Mouse (Mus musculus): ENCODE results near the gene AI837181. TPM values are rescaled to one million over a fixed set of nuclear protein-coding genes. Genes with fewer than 3 reads are reported as not detected.

AI837181 gene
- total RNA-seq, 4 experiments from 2014 or later, result 34.1 to 40.6 (median 36.2) TPM

DNA sequence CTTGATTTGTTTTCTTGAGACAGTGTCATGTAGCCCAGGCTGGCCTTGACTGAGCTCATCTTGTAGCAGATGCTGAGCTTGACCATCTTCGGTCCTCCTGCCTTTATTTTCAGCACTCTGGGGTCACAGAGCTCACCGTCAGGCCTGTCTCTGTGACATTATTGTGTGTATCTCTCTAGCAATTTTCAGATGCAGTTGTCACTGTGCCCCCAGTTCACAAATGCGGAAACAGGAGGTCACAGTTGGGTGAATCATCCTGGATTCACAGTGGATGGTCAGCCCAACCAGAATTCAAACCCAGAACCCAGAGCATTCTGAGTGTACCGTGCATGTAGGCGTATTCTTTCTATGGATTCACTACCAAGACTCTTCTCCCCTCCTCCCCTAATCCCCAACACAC lies 20.8 kb downstream of the AI837181 start:
- DNase-seq (ENCODE audit: low spot score), result no peak

DNA sequence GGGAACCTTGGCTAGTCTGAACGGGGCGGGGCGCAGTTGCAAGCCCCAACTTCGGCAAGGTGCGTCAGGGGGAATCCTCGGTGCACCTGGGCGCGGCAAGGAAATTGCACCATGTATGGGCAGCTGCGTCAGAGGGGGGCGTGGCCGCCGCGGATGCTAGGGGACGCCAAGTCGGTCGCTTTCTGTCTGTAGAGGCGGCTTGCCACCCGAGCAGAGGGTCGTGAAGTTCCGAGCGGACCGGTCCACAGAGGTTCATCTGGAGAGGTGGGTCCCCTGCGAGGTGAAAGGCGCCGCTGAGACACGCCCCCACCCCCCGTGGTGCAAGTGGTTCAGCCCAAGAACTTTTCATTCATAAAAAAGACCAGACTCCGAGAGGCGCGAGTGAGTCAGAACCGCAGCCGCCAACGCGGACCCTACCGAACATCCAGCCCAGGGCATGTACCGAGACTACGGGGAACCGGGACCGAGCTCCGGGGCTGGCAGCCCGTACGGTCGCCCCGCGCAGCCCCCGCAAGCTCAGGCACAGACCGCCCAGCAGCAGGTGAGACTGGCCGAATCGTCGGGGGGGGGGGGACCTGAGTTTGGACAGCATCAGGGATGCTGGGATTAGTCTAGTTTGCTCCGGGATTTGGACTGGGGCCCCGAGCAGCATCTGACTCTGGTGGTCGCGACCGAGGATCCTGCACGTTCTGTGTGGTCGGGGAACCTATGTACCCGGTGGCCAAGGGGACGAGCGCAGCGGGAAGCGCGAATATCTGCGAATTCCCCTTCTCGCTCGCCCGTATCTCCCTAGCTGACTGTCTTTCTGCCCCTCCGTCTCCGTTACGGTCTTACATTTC lies 22.8 kb downstream of the AI837181 start, which contains the start of gene Fosl1:
Gene Fosl1, plus strand, starts transcription at position 33 of the 839 bp plus-strand sequence.
- no peak for DNase-seq (ENCODE audit: low spot score)

DNA sequence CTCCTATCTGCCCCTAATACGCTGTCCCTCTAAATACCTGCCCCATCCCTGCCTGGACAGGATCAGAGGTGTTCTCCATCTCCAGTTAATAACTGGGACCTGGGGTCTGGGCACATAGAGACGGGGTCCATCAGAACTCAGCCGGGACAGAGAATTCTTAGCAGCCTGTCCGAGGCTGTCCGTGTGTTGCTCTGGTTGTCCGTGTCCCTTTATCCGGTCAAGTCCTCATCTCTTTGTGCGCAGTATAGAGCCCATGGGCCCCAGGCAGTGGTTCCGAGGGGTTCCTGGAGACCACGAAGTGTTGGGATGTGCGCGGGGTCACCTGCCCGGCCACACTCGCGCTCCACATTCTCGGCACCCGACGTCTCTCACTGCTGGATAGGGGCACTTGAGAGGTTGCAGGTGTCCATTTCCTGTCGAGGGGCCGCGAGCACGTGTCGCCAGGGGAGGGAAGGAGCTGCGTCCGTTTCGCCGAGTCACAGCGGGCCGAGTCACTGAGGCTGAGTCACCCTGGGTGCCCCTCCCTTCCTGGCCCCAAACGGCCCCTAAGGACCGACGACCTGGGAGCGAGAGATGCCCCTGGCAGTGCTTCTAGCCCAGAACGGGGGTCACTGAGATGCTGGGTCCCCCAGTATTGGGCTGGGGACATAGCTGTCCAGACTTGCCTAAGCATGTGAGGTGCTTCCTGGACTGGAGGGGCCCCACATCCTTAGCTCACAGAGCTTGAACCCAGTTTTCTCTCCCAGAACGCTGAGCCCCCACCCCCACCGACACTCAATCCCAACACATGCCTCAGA lies 23.6 kb downstream of the AI837181 start:
- no peak for DNase-seq (ENCODE audit: low spot score)

DNA sequence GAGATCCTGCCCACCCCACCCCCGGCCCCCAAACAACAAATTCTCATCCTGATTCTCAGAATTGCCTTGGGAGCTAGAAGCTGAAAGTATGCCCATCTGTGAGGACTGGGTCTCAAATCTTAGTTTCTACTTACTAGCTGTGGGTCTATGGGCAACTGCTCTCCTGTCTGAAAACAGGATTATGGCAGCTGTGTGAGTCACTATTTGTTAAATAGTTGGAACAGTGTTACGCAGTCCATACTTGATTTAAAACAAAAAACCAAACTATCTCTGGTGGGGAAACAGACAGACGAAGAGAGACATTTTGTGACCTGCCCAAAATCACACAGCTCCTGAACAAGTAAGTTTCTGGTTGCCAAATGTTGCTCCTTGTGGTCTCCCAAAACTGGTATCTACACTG lies 24.7 kb downstream of the AI837181 start:
- DNase-seq (ENCODE audit: low spot score), result no peak

DNA sequence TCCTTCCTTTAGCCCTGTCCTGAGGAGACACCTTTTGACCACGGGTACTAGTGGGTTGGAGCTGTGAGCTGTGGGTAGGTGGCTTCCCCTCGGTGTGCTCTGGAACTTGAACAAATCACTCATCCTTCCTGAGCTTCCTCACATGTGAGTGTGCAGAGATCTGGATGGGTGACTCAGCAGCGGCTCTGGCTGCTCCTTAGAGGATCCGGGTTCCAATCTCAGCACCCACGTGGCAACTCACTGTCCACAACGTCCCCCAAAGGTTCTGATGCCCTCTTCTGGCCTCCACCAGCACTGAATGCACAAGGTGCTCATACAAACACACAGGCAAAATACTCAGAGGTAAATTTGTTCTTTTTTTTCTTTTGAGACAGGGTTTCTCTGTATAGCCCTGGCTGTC lies 26.8 kb downstream of the AI837181 start:
- DNase-seq (ENCODE audit: low spot score), result no peak

DNA sequence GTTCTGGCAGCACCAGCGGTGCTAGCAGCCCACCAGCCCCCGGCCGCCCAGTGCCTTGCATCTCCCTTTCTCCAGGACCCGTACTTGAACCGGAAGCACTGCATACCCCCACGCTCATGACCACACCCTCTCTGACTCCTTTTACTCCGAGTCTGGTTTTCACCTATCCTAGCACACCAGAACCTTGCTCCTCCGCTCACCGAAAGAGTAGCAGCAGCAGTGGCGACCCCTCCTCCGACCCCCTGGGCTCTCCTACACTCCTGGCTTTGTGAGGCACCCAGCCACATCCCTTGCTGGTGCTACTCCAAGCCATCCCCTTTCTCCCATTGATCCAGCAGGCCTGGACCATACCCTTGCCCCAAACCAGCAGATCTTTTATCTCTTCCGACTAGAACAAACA lies 30.1 kb downstream of the AI837181 start:
- DNase-seq (ENCODE audit: low spot score), result no peak

DNA sequence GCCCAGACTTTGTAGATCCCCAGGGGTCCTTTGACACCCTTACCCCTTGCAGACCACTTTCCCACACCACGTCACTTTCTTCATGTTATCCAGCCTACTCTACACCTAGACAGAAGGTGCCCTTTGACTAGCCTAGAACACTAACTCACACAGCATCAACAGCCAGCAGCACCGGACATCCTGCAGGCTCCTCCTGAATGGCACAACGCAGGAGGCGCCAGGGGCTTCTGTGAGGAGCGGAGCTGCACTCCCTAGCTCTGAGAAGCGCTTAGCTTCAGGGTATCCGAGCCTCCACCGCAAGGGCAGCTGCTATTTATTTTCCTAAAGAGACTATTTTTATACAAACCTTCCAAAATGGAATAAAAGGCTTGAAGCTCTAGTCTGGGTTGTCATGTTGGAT lies 30.6 kb downstream of the AI837181 start:
- DNase-seq (ENCODE audit: low spot score), result no peak

DNA sequence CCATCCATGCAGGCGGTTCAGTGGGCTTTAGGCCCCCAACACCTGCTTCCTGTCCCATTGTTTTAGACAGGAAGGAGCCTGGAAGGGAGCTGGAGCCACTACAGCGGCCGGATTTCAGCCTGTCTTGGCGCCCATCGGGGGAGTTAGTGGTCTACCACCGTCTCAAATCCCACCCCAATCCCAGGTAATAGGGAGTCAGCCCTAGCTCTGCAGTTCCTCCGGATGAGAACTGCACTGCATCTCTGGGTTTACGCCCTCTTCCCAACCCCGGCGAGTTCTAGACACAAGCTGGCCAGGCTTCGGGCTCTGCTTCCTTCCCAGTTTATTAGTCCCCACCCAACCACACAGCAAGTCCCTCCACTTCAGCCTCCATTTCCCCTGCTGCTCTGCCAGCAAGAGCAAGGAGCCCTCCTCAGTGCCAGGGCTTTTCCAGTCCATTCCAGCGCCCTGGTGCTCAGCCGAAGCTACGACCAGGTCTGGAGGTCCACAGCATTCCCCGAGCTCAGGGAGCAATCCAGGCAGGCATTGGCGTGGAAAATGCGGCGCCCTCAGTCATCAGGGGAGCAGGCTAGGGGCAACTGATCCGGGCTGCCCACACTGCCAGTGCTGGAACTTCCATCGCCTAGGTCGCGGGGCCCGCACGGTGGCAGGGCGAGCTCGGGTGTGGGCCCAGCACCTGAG lies 31.4 kb downstream of the AI837181 start:
- DNase-seq (ENCODE audit: low spot score), result peak; percentile 74

DNA sequence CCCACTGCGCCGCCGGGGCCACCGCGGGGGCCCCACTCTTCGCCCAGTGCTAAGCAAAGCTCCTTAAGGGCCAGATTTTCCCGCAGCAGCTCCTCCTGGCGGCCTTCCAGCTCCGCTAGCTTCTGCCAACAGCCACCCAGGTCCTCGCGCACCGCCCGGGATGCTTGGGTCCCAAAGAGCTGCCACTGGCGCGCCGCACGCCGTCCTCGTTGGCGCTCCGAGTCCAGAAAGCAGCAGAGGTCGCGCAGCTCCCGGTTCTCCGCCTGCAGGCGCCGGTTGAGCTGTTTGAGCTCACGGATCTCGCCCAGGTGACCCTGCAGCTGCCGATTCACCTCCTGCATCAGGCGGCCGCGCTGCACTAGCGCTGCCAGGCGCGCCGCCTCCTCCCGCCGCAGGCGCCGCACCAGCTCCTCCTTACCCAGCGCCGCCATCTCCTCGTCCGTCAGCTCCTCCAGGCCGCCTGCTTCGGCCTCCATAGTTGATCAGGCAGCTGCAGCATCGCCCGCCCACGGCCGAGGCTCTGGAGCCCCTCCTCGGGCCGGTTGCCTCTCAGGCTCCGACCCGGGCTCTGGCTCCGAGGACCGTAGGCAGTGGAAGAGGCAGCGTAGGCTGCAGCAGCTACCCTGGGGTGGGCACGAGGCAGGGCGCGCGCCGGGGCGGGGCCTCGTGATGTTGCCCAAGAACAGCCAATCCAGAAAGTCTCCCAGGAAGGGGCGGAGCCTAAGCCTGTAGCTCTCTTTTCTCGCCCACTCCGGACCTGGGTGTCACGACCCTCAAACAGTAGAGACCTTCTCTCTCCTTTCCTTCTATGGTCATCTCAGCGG lies 32.2 kb downstream of the AI837181 start:
- DNase-seq (ENCODE audit: low spot score), result peak; percentile 95

DNA sequence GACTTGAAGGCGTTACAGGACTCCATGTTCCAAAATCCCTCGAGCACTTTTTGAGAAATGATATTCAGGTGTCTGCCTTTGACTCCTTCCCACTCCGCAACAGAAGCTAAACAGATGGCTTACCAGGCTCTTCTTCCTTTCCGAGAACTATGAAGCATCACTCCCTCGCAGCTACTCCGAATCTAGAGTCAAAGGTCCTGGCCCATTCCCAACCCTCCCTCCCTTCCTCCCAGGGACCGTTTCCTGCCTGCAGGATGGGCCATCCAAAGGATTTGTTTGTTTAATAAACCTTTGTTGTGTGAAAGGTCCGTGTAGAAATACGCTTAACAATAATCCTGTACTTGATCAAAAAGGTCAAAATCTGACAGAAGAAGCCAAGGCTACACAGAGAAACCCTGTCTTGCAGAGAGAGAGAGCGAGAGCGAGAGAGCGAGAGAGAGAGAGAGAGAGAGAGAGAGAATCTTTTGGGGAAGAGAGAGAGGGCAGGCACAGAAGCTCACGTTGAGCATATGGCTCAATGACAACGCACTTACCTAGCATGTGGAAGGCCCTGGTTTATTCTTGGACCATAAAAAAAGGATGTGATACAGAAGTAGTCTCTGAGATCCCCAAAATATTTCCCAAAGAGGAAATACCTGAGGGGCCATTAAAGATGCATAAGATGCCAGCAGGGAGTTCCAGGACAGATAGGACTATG lies 33.0 kb downstream of the AI837181 start, which contains the start of gene Ccdc85b:
Gene Ccdc85b, minus strand, starts transcription at position 149 of the 697 bp plus-strand sequence.
- no peak for DNase-seq (ENCODE audit: low spot score)

DNA sequence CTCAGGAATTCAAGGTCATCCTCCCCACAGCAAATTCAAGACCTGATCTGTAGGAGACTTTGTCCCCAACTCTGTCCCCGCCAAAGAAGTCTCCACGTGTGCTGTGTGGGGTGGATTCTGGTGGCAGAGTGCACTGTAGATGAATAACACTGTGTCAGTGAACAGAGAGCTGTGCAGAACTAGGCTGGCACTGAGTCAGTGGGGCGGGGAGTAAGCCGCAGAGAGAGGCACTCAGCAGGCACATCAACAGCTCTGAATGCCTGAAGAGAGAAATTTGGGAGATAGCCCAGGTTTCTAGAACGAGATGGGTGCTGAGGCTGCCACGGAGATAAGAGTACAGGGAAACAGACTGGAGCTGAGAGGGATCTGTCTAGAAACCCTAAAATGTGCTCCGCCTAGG lies 34.1 kb downstream of the AI837181 start:
- DNase-seq (ENCODE audit: low spot score), result no peak

DNA sequence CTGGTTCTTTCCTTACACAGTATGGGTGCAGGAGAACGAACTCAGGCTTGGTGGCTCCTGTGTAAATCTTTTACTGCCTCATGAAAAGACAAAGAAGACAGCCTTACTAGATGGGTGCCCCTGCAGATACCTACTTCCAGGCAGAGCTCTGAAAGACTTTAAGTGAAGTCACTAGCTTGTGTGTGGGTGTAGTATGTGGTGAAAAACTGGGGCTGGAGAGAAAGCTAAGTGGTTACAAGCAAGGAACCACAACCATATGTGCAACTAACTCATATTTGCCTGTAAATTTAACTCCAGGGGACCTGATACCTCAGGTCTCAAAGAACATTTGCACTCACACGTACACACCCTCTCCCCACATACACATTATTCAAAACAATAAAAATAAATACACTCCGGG lies 35.0 kb downstream of the AI837181 start:
- DNase-seq (ENCODE audit: low spot score), result no peak

DNA sequence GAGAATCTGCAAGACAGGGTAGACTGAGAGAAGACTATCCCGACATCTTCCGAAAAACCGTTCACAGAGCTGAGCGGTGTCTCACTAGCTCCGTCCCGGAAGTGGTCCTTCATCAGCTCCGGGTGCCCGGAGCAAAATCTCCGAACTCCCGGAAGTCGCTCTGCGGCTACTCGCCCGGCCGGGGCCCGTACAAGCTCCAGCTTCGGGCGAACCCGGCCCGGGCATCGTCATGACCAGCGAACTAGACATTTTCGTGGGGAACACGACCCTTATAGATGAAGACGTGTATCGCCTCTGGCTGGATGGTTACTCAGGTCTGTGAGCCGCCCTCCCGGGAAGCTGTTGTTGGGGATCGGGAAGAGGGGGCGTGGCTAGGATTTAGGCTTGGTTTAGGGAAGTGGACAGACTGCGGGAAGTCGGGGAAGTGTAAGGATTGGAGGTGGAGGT lies 35.5 kb downstream of the AI837181 start, which contains the start of gene Fibp:
Gene Fibp, plus strand, starts transcription at position 151 of the 447 bp plus-strand sequence.
- peak; percentile 86 for DNase-seq (ENCODE audit: low spot score)

DNA sequence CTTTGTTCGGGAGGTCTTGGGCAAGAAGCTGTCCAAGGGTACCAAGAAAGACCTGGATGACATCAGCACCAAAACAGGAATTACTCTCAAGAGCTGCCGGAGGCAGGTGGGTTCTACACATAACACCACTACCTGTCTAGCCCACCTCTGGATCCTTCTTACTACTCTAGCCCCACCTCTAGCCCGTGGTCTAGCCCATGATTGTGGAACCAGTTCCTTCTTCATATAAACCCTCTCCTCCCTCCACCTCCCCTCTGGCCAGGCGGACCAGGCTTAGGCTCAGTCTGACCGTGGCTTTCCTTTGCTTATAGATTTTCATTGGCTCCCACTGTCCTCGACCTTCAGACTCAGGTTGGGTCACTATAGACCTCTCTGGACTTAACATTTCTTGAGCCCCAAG lies 36.5 kb downstream of the AI837181 start:
- DNase-seq (ENCODE audit: low spot score), result no peak

DNA sequence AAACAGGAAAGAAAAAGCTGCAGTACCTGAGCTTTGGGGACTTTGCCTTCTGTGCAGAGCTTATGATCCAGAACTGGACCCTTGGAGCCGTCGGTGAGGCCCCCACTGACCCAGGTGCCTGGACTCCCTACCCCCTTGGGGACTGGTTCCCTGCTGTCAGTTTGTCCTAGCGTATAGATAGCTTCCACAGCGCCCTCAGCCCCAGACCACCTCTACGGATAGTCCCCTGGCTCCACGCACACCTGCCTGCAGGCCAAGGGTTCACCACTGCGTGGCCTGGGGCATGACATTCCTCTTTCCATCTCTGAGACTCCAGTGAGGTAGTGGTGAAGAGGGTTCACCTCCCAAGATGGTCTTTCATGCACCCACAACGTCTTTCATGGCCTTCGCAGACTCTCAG lies 38.3 kb downstream of the AI837181 start:
- no peak for DNase-seq (ENCODE audit: low spot score)

DNA sequence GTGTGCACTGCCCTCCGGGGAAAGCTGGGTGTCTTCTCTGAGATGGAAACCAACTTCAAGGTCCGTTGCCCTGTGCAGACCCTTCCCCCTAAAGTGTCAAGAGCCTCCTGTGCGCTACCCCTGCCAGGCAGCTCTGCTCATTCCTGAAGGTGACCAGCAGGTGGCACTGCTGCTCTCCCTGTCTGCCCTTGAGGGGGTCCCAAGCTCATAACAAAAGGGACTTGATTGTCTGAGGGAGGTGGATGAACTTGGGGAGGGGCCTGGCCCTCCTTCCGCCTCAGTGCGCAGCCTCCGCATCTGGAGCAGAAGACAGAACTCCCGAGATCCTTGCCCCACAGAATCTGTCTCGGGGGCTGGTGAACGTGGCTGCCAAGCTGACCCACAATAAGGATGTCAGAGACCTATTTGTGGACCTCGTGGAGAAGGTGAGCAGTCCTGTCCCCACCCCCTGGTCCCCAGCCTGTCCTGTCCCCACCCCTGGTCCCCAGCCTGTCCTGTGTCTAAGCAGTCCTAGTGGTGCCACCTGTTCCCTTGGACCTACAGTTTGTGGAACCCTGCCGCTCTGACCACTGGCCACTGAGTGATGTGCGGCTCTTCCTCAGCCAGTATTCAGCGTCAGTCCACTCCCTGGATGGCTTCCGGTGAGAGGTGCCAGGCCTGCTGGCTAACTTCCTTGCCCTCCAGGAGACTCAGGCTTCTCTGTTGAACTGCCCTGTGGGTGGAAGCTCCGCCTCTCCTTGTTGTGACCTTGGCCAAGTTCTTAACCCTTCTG lies 39.0 kb downstream of the AI837181 start:
- no peak for DNase-seq (ENCODE audit: low spot score)

DNA sequence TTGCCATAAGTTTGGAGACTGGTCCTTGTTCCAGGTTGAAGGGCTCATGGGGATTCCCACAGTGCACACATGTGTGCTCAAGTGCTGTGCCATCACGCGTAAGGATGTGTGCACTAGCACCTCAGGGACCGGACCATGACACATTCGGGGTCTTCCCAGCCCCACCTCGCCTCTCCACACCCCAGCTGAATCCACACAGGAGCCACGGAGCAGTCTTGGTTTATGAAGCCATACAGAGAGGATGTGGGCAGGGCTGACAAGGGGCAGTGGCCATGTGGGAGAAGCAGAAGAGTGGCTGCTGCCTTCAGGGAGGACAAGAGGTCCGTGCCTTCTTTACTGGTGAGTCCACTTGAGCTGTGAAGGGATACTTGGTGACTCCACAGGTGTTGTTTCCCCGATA lies 40.1 kb downstream of the AI837181 start:
- no peak for DNase-seq (ENCODE audit: low spot score)

DNA sequence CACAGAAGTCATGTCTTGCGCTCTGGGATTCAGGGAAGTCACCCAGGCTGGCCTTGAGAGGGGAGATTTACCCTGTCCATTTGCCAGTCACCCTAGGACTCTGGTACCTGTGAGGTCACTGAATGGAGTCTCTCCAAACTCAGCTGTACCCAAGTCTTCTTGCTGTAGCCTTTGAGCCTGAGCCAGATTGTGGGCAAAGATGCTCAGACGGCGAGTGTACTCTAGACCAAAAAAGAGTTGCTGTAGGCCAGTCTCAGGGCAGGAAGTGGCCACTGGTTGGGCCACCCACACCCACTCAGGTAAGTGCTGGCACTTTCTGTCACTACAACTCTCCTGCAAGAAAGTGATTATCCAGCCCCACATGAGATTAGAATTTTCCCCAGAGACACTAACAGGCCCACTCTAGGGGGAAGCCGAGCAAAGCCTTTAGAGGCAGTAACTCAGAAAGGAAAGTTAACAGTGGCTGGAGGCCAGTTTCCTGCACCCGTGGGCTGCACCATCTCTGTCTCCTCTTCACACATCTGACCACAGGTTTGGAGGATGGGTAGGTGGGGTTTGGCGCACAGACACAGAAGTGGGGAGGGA lies 42.1 kb downstream of the AI837181 start:
- no peak for DNase-seq (ENCODE audit: low spot score)

DNA sequence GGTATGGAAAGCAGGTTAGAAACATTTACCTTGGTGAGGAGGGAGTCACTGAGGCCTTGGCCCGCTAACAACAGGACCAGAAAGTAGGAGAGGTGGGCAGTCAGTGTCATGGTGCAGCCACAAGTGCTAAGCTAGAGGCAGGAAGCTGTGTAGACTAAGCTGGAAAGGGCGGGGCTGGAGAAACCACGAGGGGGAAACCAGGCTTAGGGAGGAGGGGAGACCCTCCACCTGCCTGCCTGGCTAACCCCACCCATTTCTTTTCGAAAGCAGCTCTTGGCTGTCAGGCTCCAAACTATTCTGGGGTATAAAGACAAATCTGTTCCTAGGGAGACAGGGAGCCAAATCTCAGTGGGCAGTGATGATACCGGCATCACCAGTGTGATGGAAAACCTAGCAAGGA lies 43.4 kb downstream of the AI837181 start, which contains the start of gene Ctsw:
Gene Ctsw, minus strand, starts transcription at position 134 of the 400 bp plus-strand sequence.
- no peak for DNase-seq (ENCODE audit: low spot score)

All from heart, adult 8-10 months (tissue).